Mouse (Mus musculus): ENCODE data around the gene Mapt. TPM values are rescaled to one million over a fixed set of nuclear protein-coding genes. Genes with fewer than 3 reads are reported as not detected.
"Not testable (repeated sequence)": the region's sequence is repeated elsewhere in the genome, so short reads cannot be mapped to it uniquely, and the experiment has no call there.

Mapt gene
- total and polyA plus RNA-seq, 2 experiments from 2014 or later, result 673 to 1,377 TPM

- H3K4me3 ChIP-seq (ENCODE audit: low read depth, low read length), result no peak overlapping the region
- H3K27me3 ChIP-seq (ENCODE audit: insufficient read depth, low read length), result no peaks in the 10 kb centered on the region
- TF ChIP-seq CTCF (IDR thresholded peaks at IDR 0.05), result no peak
- no peaks in the 10 kb centered on the region for H3K36me3 ChIP-seq (ENCODE audit: insufficient read depth, low read length)
- H3K9me3 ChIP-seq (ENCODE audit: low read length), result no peaks in the 10 kb centered on the region
- H3K9ac ChIP-seq (replicated peaks; ENCODE audit: low read length, poor library complexity, severe bottlenecking), result no peak overlapping the region
- no peak for ATAC-seq (ENCODE audit: low FRiP score)
- 80% methylated on average over 6 of the region's 6 CpGs for WGBS
- H3K4me1 ChIP-seq (ENCODE audit: insufficient read depth, low read length), result no peaks in the 10 kb centered on the region
- no peak for DNase-seq (ENCODE audit: low spot score)
- no peak overlapping the region for H3K4me2 ChIP-seq (ENCODE audit: low read depth, low read length, poor library complexity, severe bottlenecking)
- H3K27ac ChIP-seq (ENCODE audit: low read depth, low read length), result no peak overlapping the region
Measured at GRCm38 (mm10) chr11:104211251-104211650, 19.9 kb upstream of the Mapt start.

GRCm38 (mm10) chr11:104214128-104214527 lies 17.1 kb upstream of the Mapt start:
- ATAC-seq (ENCODE audit: low FRiP score); H3K9me3 ChIP-seq (ENCODE audit: low read length); H3K9ac ChIP-seq (replicated peaks; ENCODE audit: low read length, poor library complexity, severe bottlenecking); H3K27me3 ChIP-seq (ENCODE audit: insufficient read depth, low read length); H3K4me2 ChIP-seq (ENCODE audit: low read depth, low read length, poor library complexity, severe bottlenecking); H3K36me3 ChIP-seq (ENCODE audit: insufficient read depth, low read length); H3K4me3 ChIP-seq (ENCODE audit: low read depth, low read length); DNase-seq (ENCODE audit: low spot score); H3K4me1 ChIP-seq (ENCODE audit: insufficient read depth, low read length); H3K27ac ChIP-seq (ENCODE audit: low read depth, low read length): not testable (repeated sequence)
- WGBS, result 94% methylated on average over 5 of the region's 5 CpGs
- TF ChIP-seq CTCF (IDR thresholded peaks at IDR 0.05), result peak; percentile 34

- WGBS, result 59% methylated on average over 3 of the region's 3 CpGs
Measured at GRCm38 (mm10) chr11:104218075-104218474, 13.1 kb upstream of the Mapt start.

GRCm38 (mm10) chr11:104220291-104220690 lies 10.9 kb upstream of the Mapt start:
- H3K36me3 ChIP-seq (ENCODE audit: insufficient read depth, low read length), result no peaks in the 10 kb centered on the region
- H3K4me2 ChIP-seq (ENCODE audit: low read depth, low read length, poor library complexity, severe bottlenecking), result no peak overlapping the region
- ATAC-seq (ENCODE audit: low FRiP score) (no peak), DNase-seq (ENCODE audit: low spot score) (no peak)
- H3K9me3 ChIP-seq (ENCODE audit: low read length), result no peaks in the 10 kb centered on the region
- WGBS, result 82% methylated on average over 4 of the region's 4 CpGs
- H3K4me1 ChIP-seq (ENCODE audit: insufficient read depth, low read length), result no peaks in the 10 kb centered on the region
- no peak overlapping the region for H3K4me3 ChIP-seq (ENCODE audit: low read depth, low read length)
- no peak overlapping the region for H3K9ac ChIP-seq (replicated peaks; ENCODE audit: low read length, poor library complexity, severe bottlenecking)
- no peaks in the 10 kb centered on the region for H3K27me3 ChIP-seq (ENCODE audit: insufficient read depth, low read length)
- TF ChIP-seq CTCF (IDR thresholded peaks at IDR 0.05), result no peak
- H3K27ac ChIP-seq (ENCODE audit: low read depth, low read length), result no peak overlapping the region

More at GRCm38 (mm10) chr11:104218075-104218474, 13.1 kb upstream of the Mapt start:
- Histone ChIP-seq H3K9ac (replicated peaks; ENCODE audit: low read length, poor library complexity, severe bottlenecking) (no peak overlapping the region), H3K36me3 (ENCODE audit: insufficient read depth, low read length) (no peaks in the 10 kb centered on the region), H3K4me3 (ENCODE audit: low read depth, low read length) (no peak overlapping the region), H3K4me1 (ENCODE audit: insufficient read depth, low read length) (no peaks in the 10 kb centered on the region), H3K4me2 (ENCODE audit: low read depth, low read length, poor library complexity, severe bottlenecking) (no peak overlapping the region), H3K27ac (ENCODE audit: low read depth, low read length) (no peak overlapping the region), H3K27me3 (ENCODE audit: insufficient read depth, low read length) (no peaks in the 10 kb centered on the region), H3K9me3 (ENCODE audit: low read length) (no peaks in the 10 kb centered on the region)
- no peak for TF ChIP-seq CTCF (IDR thresholded peaks at IDR 0.05)
- ATAC-seq (ENCODE audit: low FRiP score), result no peak
- no peak for DNase-seq (ENCODE audit: low spot score)

GRCm38 (mm10) chr11:104221751-104222150 lies 9.4 kb upstream of the Mapt start:
- Histone ChIP-seq H3K4me2 (ENCODE audit: low read depth, low read length, poor library complexity, severe bottlenecking) (no peak overlapping the region), H3K4me3 (ENCODE audit: low read depth, low read length) (no peak overlapping the region), H3K36me3 (ENCODE audit: insufficient read depth, low read length) (no peaks in the 10 kb centered on the region), H3K27me3 (ENCODE audit: insufficient read depth, low read length) (no peaks in the 10 kb centered on the region), H3K9me3 (ENCODE audit: low read length) (no peaks in the 10 kb centered on the region), H3K4me1 (ENCODE audit: insufficient read depth, low read length) (no peaks in the 10 kb centered on the region), H3K27ac (ENCODE audit: low read depth, low read length) (no peak overlapping the region), H3K9ac (replicated peaks; ENCODE audit: low read length, poor library complexity, severe bottlenecking) (no peak overlapping the region)
- TF ChIP-seq CTCF (IDR thresholded peaks at IDR 0.05), result no peak
- WGBS, result 74% methylated on average over 5 of the region's 5 CpGs
- DNase-seq (ENCODE audit: low spot score) (no peak), ATAC-seq (ENCODE audit: low FRiP score) (no peak)

- no peaks in the 10 kb centered on the region for H3K4me1 ChIP-seq (ENCODE audit: insufficient read depth, low read length)
- H3K27me3 ChIP-seq (ENCODE audit: insufficient read depth, low read length), result no peaks in the 10 kb centered on the region
- no peak overlapping the region for H3K4me3 ChIP-seq (ENCODE audit: low read depth, low read length)
- 83% methylated on average over 9 of the region's 9 CpGs for WGBS
- no peak for TF ChIP-seq CTCF (IDR thresholded peaks at IDR 0.05)
- ATAC-seq (ENCODE audit: low FRiP score), result no peak
- H3K9ac ChIP-seq (replicated peaks; ENCODE audit: low read length, poor library complexity, severe bottlenecking), result no peak overlapping the region
- no peak overlapping the region for H3K4me2 ChIP-seq (ENCODE audit: low read depth, low read length, poor library complexity, severe bottlenecking)
- H3K27ac ChIP-seq (ENCODE audit: low read depth, low read length), result no peak overlapping the region
- no peak for DNase-seq (ENCODE audit: low spot score)
- no peaks in the 10 kb centered on the region for H3K36me3 ChIP-seq (ENCODE audit: insufficient read depth, low read length)
- no peaks in the 10 kb centered on the region for H3K9me3 ChIP-seq (ENCODE audit: low read length)
Measured at GRCm38 (mm10) chr11:104223301-104223700, 7.9 kb upstream of the Mapt start.

Data from midbrain, postnatal 0 days (tissue).